Mouse (Mus musculus) adrenal gland, adult (tissue): ENCODE measurements around the gene Tssk6.
"Not testable (repeated sequence)": the region's sequence is repeated elsewhere in the genome, so short reads cannot be mapped to it uniquely, and the experiment has no call there.

Experiments
- DNase-seq, 2 experiments: peaks; one replicate each; pipeline ENCODE4 v3.0.0; 2022 to 2023; ENCODE audit warnings: low spot score in 1 of 2; ENCODE audit not compliant: inconsistent age in 2 of 2

The Tssk6 gene

DNA sequence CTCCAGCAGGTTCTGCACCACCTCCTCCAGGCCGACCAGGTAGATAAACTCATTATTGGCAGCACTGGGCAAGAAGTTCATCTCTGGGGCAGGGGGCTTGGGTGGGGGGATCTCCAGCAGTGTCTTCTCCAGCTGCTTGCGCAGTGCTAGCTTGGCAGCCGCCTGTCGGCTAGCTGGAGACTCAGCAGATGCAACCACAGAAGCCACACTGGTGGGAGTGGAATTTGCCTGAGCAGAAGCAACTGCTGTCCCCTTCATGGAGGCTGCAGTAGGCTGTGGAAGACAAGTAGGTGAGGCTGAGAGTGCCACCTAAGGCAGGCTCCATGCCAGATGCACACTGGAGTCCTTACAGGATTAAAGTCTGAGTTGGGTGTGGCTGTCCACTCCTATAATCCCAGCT is 12.5 kb downstream of the Tssk6 start:
- no peak for DNase-seq

DNA sequence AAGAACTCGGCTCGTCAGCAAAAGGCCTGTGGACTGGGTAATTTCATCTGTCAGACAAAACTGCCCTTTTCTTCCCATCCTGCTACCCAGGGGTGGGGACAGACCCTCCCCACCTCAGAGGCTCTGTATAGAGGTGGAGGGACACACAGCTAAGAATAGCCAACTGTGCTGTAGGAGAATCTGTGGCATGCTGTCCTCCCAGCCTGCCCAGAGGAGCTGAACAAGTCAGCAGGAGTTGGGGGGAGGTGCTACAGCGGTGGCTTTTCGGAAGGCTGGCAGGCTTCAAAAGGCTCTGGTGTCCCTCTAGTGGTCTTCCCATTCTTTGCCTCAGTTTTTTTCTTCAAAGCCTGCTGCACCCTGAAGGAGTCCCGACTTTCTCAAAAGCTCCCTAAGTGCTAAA is 13.8 kb downstream of the Tssk6 start:
- no peak for DNase-seq

- DNase-seq, result no peak
Observed at GRCm38 (mm10) chr8:69918506-69918905, 16.5 kb downstream of the Tssk6 start.

- DNase-seq, result peak; percentile 82 to 96
Observed at GRCm38 (mm10) chr8:69919010-69919409, 17.0 kb downstream of the Tssk6 start.

GRCm38 (mm10) chr8:69919876-69920662 is 18.1 kb downstream of the Tssk6 start:
- peak; percentile 59 to 79 for DNase-seq

DNA sequence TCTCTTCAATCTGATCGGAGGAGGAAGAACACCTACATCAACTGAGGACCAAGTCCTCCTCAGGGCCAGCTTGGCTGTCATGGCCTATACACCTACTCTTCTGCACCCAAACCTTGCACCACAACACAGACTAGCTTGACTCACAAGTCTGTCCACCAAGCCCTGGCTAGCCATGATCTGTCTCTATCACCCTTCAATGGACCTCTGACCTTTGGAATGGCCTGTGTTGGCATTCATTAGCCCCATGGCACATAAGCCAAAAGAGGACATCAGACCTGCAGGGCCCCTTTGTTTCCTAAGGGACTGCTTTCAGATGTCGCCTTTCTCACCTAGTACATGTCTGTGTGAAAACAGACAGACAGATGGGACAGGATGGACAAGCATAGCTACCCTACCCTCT is 19.2 kb downstream of the Tssk6 start:
- no peak for DNase-seq

GRCm38 (mm10) chr8:69923986-69924385 is 22.0 kb downstream of the Tssk6 start:
- no peak for DNase-seq

DNA sequence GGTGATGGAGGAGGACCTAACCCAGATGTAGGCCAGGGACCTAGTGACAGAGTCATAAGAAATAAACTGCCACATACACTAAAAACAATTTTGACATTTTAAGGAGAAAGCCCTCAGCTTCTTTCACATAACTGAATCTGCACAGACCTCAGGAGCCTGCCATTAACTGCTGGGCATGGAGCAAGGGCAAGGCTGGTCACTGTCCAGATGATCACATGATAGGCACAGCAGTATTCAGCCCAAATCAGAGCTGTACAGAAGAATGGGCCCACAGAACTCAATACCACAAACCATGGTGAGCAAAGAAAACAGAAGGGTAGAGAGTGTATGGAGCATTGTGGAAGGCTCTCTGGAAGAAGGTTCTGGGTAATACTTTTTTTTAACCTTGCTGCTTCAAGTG is 24.9 kb downstream of the Tssk6 start:
- no peak for DNase-seq

DNA sequence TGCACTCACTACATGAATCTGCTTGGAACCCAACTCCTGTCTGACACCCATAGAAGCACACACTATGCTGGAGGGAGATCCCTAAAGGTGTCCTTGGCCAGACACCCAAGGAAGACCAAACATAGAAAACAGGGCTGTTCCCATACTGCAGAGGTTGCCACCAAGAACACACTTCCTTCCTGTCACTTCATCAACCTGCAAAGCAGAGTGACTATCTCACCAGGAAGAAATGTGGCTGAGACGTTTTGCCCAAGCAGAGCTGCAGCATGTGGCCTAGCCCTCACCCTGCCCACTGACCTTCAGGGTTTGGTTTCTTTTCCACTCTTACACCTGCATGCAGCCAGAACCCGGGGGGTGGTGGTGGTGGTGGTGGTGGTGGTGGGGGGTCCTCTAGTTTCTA is 31.8 kb downstream of the Tssk6 start:
- DNase-seq, result no peak

- peak in 1 of 2 experiments; percentile 56 for DNase-seq
Observed at GRCm38 (mm10) chr8:69934582-69934981, 32.6 kb downstream of the Tssk6 start.

- no peak for DNase-seq
Observed at GRCm38 (mm10) chr8:69935431-69935830, 33.4 kb downstream of the Tssk6 start.

GRCm38 (mm10) chr8:69936050-69936794 is 34.2 kb downstream of the Tssk6 start:
- DNase-seq, result peak in 1 of 2 experiments; percentile 69

GRCm38 (mm10) chr8:69937466-69937865 is 35.5 kb downstream of the Tssk6 start:
- DNase-seq, result no peak

GRCm38 (mm10) chr8:69938245-69938982 is 36.4 kb downstream of the Tssk6 start:
- DNase-seq, result peak; percentile 58 to 64

DNA sequence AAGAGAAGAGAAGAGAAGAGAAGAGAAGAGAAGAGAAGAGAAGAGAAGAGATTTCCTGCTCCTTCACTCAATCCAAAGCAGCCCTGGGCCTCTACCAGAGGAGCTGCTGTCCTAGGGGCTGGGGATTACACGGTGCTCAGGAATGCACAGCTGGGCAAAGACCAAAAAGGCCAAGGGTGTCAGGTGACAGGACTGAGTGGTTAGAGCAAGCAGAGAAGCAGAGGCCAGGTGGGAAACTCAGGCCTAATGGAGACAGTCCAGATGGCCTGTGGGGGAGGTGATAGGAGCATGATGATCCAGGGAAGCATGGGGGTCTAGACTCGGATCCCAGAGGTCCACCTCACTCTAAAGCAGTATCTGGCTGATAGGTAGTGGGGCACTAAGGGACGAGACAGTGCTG is 37.6 kb downstream of the Tssk6 start:
- peak in 1 of 2 experiments; percentile 34 for DNase-seq

DNA sequence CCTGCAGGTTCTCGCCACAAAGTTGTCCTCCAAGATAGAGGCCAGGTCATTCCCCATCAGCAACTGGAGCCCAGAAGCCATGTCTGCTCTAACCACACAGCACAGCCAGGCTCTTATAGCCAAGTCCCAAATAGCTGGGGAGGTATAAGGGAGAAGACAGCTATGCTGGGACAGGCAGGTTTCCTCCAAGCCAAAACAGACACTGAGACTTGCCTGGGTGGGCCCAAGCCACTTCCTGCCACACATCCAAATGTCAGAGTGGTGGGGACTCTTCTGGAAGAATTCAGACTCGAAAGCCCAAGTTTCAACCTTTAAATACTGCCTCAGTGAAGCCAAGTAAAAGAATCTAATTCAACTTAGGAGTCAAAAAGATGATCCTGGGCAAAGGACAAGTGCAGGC is 38.4 kb downstream of the Tssk6 start:
- no peak for DNase-seq

GRCm38 (mm10) chr8:69942495-69942894 is 40.5 kb downstream of the Tssk6 start:
- DNase-seq, result not testable (repeated sequence)

- no peak for DNase-seq
Observed at GRCm38 (mm10) chr8:69950300-69950699, 48.3 kb downstream of the Tssk6 start.
